Mouse (Mus musculus): ENCODE results near the gene Iqschfp.

Iqschfp gene

DNA sequence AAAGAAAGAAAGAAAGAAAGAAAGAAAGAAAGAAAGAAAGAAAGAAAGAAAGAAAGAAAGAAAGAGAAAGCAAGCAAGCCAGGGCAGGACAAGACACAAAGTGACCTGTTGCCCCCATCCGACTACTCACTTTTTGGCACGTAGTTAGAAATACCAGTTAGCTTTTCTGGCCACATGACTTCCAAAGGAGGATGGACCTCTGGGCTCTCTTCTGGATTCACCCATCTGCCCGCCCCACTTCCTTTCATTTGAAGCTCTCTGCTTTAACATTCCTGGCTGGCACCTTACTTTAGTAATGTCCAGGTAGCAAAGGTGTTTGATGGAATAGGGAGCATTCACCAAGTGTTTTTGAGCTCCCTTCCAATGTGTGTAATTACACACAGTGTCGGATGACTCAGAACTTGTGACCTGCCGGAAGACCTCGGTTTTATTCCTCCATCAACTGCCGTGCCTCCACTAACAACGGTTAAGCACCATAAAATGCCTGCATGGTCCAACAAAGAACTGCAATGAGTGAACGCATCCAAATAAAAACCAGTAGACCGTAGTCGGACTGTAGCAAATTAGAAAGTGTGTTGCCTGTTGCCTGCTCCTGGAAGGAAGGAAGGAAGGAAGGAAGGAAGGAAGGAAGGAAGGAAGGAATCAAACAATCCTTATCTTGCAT, 718.7 kb downstream of the Iqschfp start:
- no peak for DNase-seq

DNA sequence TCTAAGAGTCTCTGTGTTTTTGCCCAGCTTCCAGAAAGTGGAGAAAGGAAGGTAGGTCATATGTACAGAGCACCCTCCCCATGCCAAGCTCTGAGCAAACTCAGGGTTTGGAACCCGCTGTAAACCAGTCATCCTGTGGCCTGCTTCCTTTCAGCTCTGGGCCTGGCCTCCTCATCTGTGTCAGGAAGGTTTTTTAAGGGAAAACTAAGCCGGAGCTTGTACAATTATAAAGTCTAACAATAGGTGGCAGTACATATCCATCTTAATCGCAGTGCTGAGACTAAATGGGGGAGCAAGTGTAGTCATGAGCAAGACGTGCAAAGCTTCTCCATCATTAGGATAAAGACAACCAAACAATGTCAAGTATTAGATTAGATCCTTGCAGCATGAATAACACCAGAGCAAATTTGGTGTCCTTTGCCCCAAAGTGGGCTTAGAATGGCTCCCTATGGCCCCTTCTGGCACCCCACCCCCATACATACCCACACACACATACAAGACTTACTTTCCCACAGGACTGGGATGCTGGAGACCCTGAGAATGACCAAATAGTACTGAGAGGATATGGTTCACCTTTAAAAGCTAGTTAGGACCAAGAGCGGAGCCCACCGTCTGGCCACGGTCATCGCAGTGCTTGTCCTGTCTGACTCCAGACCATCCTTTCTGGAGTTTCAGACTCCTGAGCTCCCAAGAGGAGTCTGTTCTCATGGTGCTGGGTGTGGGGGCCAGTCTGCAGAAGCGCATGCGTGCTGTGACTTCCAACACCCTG, 723.2 kb downstream of the Iqschfp start:
- no peak for DNase-seq

DNA sequence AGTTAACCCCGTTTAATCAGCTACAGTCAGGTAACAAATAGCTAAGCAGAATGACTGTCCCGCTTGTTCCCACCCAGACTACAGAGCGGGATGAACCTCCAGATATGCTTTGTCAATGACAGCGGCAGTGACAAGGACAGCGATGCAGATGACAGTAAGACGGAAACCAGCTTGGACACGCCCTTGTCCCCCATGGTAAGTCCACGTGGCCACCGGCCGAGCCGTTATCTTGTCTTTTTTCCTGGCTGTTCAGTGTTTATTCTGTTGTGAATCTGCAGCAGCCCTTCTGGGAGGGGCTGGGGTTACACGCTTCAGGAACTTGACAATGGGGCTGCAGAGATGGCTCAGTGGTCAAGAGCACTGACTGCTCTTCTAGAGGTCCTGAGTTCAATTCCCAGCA, 724.3 kb downstream of the Iqschfp start:
- no peak for DNase-seq

DNA sequence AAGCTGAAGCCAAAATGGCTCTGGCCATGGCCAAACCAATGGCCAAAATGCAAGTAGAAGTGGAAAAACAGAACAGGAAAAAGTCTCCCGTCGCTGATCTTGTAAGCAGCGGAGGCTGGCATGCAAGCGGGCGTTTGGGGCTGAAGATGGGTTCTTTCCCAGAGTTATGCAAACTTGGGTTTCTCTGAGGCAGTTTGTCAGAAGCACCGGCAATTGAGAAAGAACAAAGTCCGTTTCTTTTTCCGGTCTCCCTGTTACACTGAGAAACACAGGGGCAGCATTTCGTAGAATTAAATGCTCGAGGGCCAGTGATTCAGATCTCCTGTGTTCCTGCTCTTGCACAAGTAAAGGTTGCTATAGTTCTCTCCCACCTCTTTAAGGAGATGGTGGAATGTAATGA, 725.7 kb downstream of the Iqschfp start:
- DNase-seq, result no peak

DNA sequence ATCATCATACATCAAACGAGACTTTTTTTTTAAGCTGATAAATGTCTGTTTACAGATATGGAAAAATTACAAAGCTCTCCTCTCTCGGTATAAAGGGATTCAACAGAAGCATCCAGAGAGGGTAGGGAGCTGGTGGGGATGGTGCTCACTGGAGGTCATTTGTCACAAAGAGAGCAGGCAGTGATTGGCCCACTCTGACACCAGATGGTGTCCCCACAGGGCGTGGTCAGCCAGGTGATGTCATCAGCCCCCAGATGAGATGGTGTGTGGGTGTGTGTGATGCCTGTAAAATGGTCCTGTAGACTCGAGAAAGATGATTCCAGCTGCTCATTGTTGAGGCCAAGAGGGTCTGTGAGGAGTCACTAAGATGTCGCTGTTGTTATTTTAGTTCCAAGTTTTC, 727.1 kb downstream of the Iqschfp start:
- peak in 1 of 2 experiments; percentile 34 for DNase-seq

DNA sequence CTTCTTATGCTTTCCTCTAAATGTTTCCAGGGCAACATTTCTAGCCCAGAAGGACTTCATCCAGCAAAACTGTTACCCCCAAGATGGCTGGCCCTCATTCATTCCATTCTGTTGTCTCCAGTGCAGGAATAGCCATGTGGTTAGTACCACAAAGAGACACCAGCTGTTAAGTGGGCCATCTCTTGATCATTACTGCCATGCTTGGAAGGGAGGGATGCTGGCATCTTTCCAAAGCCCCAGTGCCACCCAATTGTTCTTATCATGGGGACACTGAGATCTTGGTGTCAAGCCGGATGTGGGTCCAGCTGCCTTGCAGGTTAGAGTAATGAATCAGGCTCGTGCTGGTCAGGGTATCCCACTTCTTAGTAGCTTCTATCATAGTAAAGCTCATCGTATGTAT, 729.9 kb downstream of the Iqschfp start:
- DNase-seq, result no peak

DNA sequence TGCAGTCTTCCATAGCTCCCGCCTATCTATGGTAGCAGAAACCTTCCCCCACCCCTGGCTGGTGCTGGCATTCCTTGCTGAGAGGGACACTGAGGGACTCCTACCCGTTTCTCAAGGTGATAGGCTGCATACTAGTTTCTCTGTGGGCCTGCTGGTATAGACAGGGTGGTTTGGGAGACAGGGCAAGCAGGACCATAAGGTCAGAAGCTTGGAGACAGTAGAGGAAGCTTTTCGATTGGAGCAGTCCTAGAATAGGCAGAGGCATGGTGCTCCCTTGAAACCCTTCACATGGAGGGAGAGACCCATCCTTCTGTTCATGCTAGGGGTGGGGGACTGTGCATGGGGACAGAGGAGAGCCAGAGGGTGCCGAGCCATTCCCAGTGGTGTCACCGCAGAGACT, 731.0 kb downstream of the Iqschfp start:
- no peak for DNase-seq

DNA sequence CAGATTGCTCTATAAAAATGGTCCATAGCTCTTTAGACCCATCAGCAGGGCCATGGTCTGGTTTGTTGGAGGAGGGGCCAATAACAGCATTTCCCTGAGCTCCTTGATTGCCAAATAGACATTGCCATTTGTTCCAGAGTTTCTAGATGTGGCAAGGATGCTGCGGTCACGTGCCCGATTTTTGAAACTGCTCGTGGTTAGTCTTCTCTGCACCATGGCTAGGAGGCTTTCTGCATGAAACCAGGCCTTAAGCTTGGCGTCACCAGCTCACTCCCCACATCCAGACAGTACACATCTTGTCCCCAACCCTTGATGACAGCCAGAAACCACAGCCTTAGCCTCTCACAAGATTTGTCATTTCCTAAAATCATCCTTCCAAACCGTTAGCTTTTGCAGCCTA, 732.4 kb downstream of the Iqschfp start:
- no peak for DNase-seq

DNA sequence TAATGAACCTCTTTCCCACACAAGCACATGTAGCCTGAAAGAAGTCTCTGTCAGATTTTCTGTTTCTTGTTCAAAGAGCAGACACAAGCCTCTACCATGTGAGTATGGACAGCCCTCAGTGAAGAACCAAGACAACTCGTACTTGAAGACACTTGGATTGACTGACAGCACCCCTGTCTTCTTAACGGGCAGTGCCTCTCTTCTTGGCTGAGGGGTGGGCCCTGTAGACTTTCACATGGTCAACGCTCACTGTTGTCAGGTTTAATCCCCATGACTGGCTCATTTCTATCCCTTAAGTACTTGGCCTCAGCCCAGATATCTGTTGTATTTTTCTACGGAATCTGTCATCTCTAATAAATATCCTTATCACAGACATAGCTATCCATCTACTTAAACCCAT, 738.2 kb downstream of the Iqschfp start:
- no peak for DNase-seq

DNA sequence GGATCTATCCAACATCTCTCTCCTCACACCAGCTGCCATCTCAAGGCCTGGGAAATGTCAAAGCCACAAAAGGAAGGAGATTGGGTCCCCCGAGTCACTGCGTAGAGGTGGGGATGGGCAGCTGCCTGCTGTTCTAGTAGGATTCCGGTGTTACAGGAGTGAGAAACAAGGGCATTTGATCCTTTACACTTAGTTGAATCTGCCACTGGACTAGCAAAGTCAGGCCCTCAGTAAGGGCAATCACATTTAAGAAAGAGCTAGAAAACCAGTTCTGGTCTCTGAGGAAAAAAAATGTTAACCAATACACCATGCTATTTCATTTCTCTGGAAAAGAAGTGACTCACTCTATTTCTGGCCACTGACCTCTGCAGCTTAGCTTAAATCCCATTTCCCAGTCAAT, 738.8 kb downstream of the Iqschfp start:
- no peak for DNase-seq

DNA sequence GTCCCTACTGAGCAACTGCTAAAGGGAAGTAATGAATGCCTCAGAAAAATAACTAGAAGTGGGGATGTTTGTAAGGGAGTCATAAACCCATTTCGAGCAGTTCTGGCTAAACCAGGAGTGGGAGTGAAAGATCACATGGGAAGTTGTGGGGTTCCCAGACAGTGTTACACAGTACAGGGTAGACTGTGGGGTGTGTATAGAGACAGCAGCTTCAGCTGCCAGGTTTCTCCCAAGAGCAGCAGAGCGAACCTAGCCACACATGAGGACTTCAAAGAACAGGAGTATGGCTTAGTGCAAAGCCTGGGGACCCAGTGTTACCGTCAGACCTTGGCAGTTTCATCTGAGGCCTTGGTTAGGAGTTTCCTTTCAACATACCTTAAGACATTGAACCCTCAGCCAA, 740.7 kb downstream of the Iqschfp start:
- no peak for DNase-seq

DNA sequence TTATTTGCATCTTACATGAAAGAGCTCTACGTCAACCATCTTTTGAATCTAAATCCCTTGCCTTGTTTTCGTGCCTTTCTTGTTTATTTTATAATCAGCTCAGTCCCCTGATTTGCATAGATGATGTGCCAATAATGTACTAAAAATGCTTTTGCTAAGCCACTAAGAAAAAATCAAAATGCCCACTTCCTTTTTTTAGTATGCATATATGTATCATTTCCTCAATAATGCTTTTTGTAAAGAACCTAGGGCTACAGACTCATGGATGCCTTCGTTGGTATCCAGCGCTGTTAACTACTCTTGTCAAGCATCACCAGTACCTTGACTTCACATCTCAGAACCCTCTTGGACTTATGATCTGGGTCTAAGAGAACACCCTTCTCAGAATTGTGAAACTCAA, 741.5 kb downstream of the Iqschfp start:
- no peak for DNase-seq

DNA sequence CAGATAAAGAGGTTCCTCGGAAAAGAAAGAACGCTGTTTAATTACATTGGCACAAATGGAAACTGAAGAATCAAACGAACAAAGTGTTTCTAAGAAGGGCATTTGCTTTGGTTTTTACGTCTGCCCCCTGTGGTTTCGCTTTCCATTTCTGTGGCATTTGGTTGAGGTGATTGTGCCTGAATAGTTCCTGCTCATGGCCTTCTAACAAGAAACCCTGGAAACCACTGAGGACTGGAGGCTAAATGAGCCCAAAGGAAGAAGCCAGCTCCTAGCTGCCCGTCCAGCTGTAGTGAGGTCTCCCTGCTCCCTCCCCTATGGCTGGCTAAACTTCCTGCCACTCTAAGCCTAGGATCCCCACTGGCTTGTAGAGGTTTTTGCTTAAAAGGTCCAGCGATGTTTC, 745.9 kb downstream of the Iqschfp start:
- no peak for DNase-seq

DNA sequence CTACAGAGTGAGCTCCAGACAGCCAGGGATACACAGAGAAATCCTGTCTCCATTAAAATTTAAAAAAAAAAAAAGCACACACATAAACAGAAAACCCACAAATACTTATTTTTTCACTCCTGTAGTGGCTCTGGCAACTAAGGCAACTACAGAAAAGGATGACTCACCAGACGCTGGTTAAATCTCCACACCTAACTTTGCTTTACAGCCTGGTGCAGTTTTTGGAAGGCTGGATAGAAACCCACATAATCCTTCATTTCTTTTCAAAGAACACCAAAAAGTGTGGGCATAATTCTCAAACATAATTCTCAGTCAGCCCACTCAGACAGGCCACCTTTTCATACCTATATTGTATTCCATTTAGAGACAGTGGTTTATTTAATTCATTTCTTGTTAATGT, 746.7 kb downstream of the Iqschfp start:
- no peak for DNase-seq

DNA sequence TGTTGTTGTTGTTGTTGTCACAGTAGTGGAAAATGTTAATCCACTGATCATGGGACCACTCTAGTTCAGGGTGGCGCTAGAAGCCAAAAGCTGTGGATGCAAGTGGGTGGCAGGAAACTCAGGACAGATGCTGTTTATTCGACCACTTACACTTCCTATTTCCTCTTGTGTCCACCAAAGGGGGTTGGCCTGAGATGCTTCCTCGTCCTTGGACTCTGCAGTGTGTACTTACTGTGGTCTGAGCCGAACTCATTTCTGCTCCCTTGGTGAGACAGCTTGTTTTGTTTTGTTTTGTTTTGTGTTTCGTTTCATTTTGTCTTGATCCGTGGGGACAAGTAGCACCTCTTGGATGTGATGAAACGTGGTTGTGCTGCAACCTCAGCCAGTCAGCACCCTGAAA, 750.9 kb downstream of the Iqschfp start:
- no peak for DNase-seq

DNA sequence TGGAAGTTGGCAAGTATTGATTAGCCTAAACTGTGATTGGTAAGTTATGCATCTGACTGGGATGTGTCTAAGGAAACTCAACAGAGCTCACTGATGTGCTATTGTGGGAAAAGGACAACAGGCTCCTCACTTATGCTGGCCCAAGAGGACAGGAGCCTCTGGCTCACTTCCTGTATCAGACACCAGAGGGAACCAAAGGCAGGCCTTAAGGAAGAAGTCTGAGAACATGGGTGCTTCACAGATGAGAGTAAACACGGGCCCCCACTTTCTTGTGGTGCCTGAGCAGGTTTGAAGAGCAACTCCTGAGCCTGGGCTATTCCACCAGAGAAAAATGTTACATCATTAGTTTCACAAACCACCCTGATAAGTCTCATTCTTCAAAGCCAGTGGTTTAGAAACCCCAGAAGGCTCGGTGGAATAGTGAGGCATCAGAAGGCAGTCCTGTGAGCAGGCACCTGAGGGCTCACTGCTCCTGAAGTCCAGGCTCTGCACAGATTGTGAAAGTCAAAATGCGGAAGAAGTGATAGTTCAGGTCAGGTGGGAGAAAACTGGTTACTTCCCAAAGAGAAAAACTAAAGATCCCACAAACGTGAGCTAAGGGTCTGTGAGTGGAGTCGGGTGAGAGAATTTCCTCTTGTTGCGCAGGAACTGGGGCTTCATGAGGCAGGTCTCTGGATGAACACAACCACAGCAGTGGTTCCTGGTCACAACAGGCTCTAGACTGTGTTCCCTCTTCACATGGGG, 754.5 kb downstream of the Iqschfp start:
- no peak for DNase-seq

DNA sequence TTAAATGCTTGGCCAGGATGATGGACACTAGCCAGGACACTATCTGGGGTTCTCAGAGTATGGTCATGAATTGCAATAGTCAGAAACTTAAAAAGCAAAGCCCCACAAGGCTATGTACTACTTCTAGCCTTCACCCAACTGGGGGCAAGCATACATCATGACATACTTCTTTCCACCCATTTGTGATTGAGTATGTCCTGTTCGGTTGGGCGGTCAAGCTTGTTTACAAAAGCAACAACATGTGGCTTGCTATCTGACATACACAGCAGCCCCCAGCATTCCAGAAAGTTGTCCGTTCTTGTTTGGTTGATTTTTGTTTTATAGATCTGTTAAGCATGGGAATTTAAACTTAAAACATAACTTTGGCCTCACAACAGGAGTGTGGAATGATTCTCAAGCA, 755.2 kb downstream of the Iqschfp start:
- DNase-seq, result no peak

DNA sequence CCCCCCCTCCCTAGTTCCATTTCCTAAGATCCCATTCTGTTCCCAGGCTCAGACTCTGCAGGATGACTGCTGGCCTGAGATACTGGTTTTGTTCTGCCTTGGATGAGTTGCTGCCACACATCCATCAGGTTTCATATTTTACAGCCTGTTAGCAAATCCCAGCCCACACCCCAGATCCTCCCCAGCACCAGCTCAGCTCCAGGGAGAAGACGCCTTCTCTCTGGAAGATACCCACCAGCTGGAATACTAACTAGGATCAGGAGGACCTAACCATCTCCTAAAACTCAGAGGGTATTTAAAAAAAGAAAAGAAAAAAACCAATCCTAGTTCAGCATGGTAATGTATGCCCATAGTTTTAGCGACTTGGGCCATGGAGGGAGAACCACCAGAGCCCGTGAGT, 758.2 kb downstream of the Iqschfp start:
- DNase-seq, result no peak

DNA sequence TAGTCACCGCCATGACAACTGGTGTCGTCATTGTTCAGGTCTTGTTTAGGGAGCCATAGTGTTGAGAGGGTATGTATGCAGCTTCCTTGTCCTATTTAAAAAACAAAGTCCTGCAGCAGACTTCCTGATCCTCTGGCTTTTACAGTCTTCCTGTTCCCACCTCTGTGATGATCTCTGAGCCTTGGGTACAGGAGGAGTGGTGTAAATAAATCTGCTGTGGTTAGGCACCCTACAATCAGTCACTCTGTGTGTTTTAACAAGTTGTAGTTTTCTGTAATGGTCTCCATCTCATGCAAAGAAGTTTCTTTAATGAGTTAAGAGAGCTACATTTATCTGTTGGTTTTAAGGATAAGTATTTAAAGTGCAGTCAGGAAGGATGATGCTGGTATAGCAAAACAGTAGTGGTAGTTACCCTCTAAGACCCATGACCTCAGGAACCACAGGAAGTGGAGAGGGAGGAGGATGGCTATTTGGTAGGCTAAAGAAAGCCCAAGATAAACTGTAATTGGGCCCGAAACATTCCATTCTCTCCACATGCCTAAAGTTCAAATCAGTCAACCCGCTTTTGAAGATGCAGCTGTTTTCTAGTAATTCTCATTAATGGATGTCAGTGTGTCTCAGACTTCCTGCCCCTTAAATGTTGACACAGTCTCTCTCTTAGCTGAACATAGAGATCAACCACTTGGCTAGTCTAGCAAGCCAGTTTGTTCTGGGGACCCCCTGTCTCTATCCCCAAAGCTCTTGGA, 764.7 kb downstream of the Iqschfp start:
- no peak for DNase-seq

DNA sequence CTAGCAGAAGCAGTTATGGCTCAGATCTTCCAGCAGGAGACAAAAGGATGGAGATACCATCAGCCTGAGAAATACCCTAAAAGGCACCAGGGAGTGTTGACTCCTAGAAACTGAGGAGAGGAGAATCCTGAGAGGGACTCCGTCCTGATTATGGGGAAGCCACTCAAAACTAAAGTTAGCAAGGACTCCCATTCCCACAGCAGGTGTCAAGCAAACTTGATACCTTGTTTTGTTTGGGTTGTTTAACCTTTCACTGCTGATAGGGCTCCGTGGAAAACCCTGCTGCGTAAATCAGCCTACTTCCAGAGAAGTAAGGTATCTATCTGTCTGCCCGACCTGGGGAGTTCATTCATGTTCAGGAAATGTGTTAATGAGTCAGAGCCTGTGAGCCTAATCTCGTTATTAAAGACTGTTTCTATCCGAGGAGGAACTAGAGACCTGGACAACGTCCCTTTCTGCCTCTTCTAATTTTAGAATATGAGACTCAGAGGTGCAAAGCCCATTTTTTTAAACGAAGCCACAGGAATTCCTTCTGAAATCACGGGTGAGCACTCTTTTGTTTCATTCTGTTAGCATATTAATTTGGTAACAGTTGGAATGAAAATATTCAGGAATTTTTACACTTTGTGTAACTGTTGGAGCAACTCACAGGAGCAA, 765.7 kb downstream of the Iqschfp start:
- DNase-seq, result no peak

DNA sequence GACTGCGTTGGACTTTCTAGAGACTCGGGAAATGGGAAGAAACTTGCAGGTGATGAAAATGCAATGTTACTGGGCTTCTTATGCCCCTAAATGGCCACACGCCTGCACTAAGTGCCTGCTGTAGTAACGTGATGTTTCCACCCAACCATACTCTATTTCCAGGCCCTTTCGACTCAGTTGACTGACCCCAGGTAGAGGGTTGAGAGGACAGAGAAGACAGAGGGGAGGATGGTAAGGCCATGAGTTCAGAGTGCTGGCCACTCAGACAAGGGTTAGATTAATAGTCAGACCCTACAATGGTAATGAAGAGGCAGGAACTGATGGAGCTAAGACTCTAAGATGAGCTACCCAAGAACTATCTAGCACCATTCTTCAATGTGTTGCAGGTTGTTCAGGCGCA, 768.0 kb downstream of the Iqschfp start:
- DNase-seq, result no peak

DNA sequence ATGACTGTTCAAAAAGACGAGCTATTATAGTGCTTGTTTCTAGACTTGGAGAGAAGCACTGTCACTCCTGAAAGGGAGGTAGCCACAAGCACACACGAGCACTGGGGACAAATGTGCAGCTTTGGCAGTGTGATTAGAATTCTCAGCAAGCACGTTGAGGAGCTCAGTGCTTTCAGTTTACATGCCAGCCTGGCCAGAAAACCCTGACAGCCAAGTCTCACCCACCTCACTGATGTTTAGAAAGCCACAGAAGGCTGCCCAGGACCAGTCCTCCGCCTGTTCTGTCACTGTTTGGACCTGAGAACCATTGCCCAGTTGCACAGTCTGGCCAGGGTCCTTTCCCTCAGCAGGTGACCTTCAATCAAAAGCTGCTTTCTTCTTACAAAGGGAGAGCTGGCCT, 768.5 kb downstream of the Iqschfp start:
- no peak for DNase-seq

DNA sequence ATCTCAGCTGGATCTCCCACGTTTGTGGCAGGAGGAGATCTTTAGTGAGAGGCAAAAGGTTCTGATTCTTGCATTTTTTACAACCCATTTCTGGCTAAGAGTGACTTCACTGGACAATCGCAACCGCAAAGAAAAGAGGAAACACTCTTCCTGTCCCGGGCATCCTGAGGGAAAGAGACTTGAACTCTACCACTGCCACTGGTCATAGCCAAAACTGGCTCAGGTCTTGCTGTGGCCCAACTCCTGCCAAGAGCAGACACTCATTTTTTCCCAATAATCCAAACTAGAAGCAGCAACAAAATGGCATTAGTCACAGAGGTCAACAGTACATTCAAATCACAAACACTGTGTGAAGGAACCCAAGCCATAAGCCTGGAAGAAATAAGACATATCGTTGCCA, 770.4 kb downstream of the Iqschfp start:
- no peak for DNase-seq
